Mouse (Mus musculus) CH12.LX (cell line): ENCODE results near the gene Mrpl42. TPM values are rescaled to one million over a fixed set of nuclear protein-coding genes. Genes with fewer than 3 reads are reported as not detected.

ENCODE experiments used
- DNase-seq: peaks from one replicate; pipeline ENCODE4 v3.0.0-alpha.2; 2013; ENCODE audit errors: extremely low read depth
- H3K27ac ChIP-seq: 2 replicates; pipeline ENCODE4 v1.5.1; 2012; ENCODE audit warnings: low read depth, mild to moderate bottlenecking, control low read depth, moderate library complexity; ENCODE audit not compliant: insufficient read depth
- H3K27me3 ChIP-seq: replicated peaks from 2 replicates; pipeline ENCODE3; 2012; ENCODE audit warnings: inconsistent platforms
- H3K36me3 ChIP-seq, 2 experiments: replicated peaks in 1 of 2; 2 replicates each; pipeline versions ENCODE3 to v1.6.1; 2012; ENCODE audit warnings: inconsistent platforms in 1 of 2, low read length in 1 of 2, mild to moderate bottlenecking in 1 of 2, mixed read lengths in 1 of 2, moderate library complexity in 1 of 2; ENCODE audit not compliant: control insufficient read depth in 1 of 2, insufficient read depth in 1 of 2
- H3K4me1 ChIP-seq, 2 experiments: 2 replicates each; pipeline ENCODE4 v1.6.1; 2012; ENCODE audit warnings: inconsistent platforms in 1 of 2, moderate library complexity in 1 of 2; ENCODE audit not compliant: insufficient read depth in 2 of 2, control insufficient read depth in 1 of 2
- H3K4me2 ChIP-seq: 2 replicates; pipeline ENCODE4 v1.6.1; 2012; ENCODE audit warnings: low read depth, mild to moderate bottlenecking, control low read depth; ENCODE audit not compliant: poor library complexity, insufficient read depth, severe bottlenecking
- H3K4me3 ChIP-seq, 3 experiments: fragments of 150-350 bp in 1 of 3; sonication (generic) in 1 of 3; replicated peaks in 1 of 3; 2 replicates each; pipeline versions ENCODE3 to v1.5.1; 2011 to 2012; ENCODE audit warnings: low read depth in 2 of 3, low read length in 2 of 3, mild to moderate bottlenecking in 2 of 3, moderate library complexity in 2 of 3, control low read depth in 1 of 3, improper control_type of control experiment in 1 of 3, inconsistent platforms in 1 of 3, mixed read lengths in 1 of 3; ENCODE audit not compliant: poor library complexity in 1 of 3
- H3K79me2 ChIP-seq: replicated peaks from 2 replicates; pipeline ENCODE4 v1.6.1; 2012; ENCODE audit warnings: mild to moderate bottlenecking, moderate library complexity; ENCODE audit not compliant: control insufficient read depth, poor library complexity, insufficient read depth, severe bottlenecking; ENCODE audit errors: extremely low read depth
- H3K9ac ChIP-seq: 2 replicates; pipeline ENCODE4 v1.6.1; 2012; ENCODE audit warnings: low read depth, mild to moderate bottlenecking, control low read depth, moderate library complexity; ENCODE audit not compliant: insufficient read depth
- H3K9me3 ChIP-seq: replicated peaks from 2 replicates; pipeline ENCODE3; 2012; ENCODE audit warnings: low read length, inconsistent platforms, mixed read lengths
- EP300 ChIP-seq: IDR thresholded peaks from 2 replicates; pipeline ENCODE4 v1.6.1; 2011; ENCODE audit warnings: low read length, improper control_type of control experiment
- JUN ChIP-seq: IDR thresholded peaks from 2 replicates; pipeline ENCODE4 v1.6.1; 2011; ENCODE audit warnings: low read depth, mild to moderate bottlenecking, low read length, improper control_type of control experiment, moderate library complexity; ENCODE audit not compliant: insufficient read depth
- JUND ChIP-seq: conservative IDR thresholded peaks from 2 replicates; pipeline ENCODE4 v1.6.1; 2011; ENCODE audit warnings: low read depth, low read length, improper control_type of control experiment
- MAFK ChIP-seq: IDR thresholded peaks from 2 replicates; pipeline ENCODE4 v1.6.1; 2011; ENCODE audit warnings: low read length, improper control_type of control experiment; ENCODE audit not compliant: insufficient replicate concordance
- MAX ChIP-seq: IDR thresholded peaks from 2 replicates; pipeline ENCODE4 v1.6.1; 2011; ENCODE audit warnings: low read length, improper control_type of control experiment
- MEF2A ChIP-seq: IDR thresholded peaks from 2 replicates; pipeline ENCODE4 v1.6.1; 2014; ENCODE audit warnings: low read depth, mild to moderate bottlenecking, inconsistent platforms, low read length, improper control_type of control experiment, borderline replicate concordance
- MXI1 ChIP-seq: IDR thresholded peaks from 2 replicates; pipeline ENCODE4 v1.6.1; 2011; ENCODE audit warnings: mild to moderate bottlenecking, low read depth, low read length, improper control_type of control experiment
- NELFE ChIP-seq: IDR thresholded peaks from 2 replicates; pipeline ENCODE4 v1.6.1; 2011; ENCODE audit warnings: low read depth, low read length, improper control_type of control experiment
- NRF1 ChIP-seq: IDR thresholded peaks from 2 replicates; pipeline ENCODE4 v1.6.1; 2014; ENCODE audit warnings: low read depth, mild to moderate bottlenecking, inconsistent platforms, low read length, improper control_type of control experiment, moderate library complexity
- PAX5 ChIP-seq: IDR thresholded peaks from 2 replicates; pipeline ENCODE4 v1.6.1; 2012; ENCODE audit warnings: low read length, inconsistent platforms, mixed read lengths
- POLR2A ChIP-seq: IDR thresholded peaks from 2 replicates; pipeline ENCODE4 v1.6.1; 2011; ENCODE audit warnings: low read depth, mild to moderate bottlenecking, improper control_type of control experiment, low read length
- RCOR1 ChIP-seq: conservative IDR thresholded peaks from 2 replicates; pipeline ENCODE4 v1.6.1; 2012; ENCODE audit warnings: low read depth, mild to moderate bottlenecking, inconsistent platforms, low read length, improper control_type of control experiment
- SMC3 ChIP-seq: IDR thresholded peaks from 2 replicates; pipeline ENCODE4 v1.6.1; 2011; ENCODE audit warnings: low read depth, low read length, improper control_type of control experiment
- TBP ChIP-seq: conservative IDR thresholded peaks from 2 replicates; pipeline ENCODE4 v1.6.1; 2011; ENCODE audit warnings: low read depth, low read length, improper control_type of control experiment
- ZKSCAN1 ChIP-seq: IDR thresholded peaks from 2 replicates; pipeline ENCODE4 v1.6.1; 2012; ENCODE audit warnings: low read depth, inconsistent platforms, low read length, improper control_type of control experiment, borderline replicate concordance
- ZMIZ1 ChIP-seq: IDR thresholded peaks from 2 replicates; pipeline ENCODE4 v1.6.1; 2012; ENCODE audit warnings: low read depth, mild to moderate bottlenecking, inconsistent platforms, low read length, improper control_type of control experiment
- dilution Hi-C: fragments of 300-500 bp; cut with MboI; formaldehyde crosslinking; loops from 2 replicates; pipeline ENCODE4 v1.14.3; 2020; ENCODE audit warnings: low sequenced_read_pairs; ENCODE audit not compliant: extremely low pct_unique_long_range_greater_than_20kb, extremely low pct_ligation_motif_present
- in situ Hi-C: fragments of 300-500 bp; cut with MboI; formaldehyde crosslinking; loops from 3 replicates; pipeline ENCODE4 v1.14.3; 2019; ENCODE audit warnings: low sequenced_read_pairs, low pct_ligation_motif_present, low pct_unique_long_range_greater_than_20kb, mixed read lengths
- polyA plus RNA-seq: library from polyadenylated mRNA; unstranded; fragments of >175 nt; gene quantifications from 2 replicates; pipeline ENCODE4 v1.2.1, GENCODE M21; 2012; ENCODE audit warnings: low read depth; ENCODE audit not compliant: insufficient read length
- total RNA-seq, 2 experiments: library from RNA; depleted of rRNA; stranded (reverse); fragments of 300-350 nt in 1 of 2; fragments of >200 nt in 1 of 2; gene quantifications; 2 replicates each; pipeline ENCODE4 v1.2.3; 2012 to 2014

The Mrpl42 gene
- total and polyA plus RNA-seq, 3 experiments, result 161 to 389 (median 223) TPM

DNA sequence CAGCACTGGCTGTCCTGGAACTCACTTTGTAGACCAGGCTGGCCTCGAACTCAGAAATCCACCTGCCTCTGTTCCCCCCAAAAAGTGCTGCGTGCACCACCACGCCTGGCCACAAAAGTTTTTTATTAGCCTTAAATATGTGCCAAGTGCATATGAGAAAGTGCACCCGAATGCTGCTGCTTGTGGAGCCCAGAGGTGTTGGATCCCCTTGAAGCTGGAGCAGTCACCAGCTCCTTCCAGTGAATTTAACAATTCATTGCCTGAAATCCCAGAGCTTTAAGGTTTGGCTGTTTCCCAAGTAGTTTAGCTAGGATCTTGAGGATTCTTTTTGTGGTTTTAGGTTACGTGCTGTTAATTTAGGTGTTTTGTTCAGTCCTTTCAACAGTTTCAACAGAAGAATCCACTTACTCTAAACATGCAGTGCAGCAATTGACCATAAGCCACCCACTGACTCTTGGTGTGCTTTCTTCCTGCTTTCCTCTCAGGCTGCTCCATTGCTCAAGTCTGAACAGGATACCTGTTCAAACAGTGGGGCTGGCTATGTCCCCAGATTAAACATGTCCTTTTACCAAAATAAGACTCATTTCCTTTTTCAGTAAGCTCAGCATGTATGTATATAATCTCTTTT is 24.9 kb upstream of the Mrpl42 start:
- Histone ChIP-seq H3K36me3 (peaks cover 7 to 26% of the 10 kb centered on the region in 2 experiments), H3K4me3 (no peak overlapping the region), H3K27me3 (no peaks in the 10 kb centered on the region), H3K9me3 (no peaks in the 10 kb centered on the region), H3K27ac (no peak overlapping the region), H3K4me2 (no peak overlapping the region), H3K9ac (no peak overlapping the region), H3K79me2 (peaks cover 86% of the 10 kb centered on the region), H3K4me1 (peaks cover 2 to 67% of the 10 kb centered on the region in 2 experiments; a peak in 3 of 4 replicates)
- DNase-seq, result no peak
- dilution Hi-C loops (no loop called here), in situ Hi-C loops (loop anchor here (25.0 kb wide), 1 partner anchor 561 kb away; no protein-coding TSS in a partner anchor)
- TF ChIP-seq NELFE (no peak), NRF1 (no peak), MXI1 (no peak)

- peaks cover 85% of the 10 kb centered on the region for H3K79me2 ChIP-seq
- no peaks in the 10 kb centered on the region for H3K27me3 ChIP-seq
- H3K4me3 ChIP-seq, result no peak overlapping the region
- dilution Hi-C loops, result no loop called here
- no peak overlapping the region for H3K4me2 ChIP-seq
- H3K36me3 ChIP-seq, result peaks cover 7 to 29% of the 10 kb centered on the region in 2 experiments
- DNase-seq, result no peak
- no peak overlapping the region for H3K27ac ChIP-seq
- H3K9me3 ChIP-seq, result no peaks in the 10 kb centered on the region
- H3K9ac ChIP-seq, result no peak overlapping the region
- TF ChIP-seq MEF2A (no peak), POLR2A (no peak), ZMIZ1 (no peak), ZKSCAN1 (no peak), EP300 (no peak), JUN (no peak), TBP (no peak), JUND (no peak), MAFK (no peak), RCOR1 (no peak), PAX5 (no peak), MAX (no peak), SMC3 (no peak)
- peaks cover 2 to 66% of the 10 kb centered on the region in 2 experiments; a peak in 3 of 4 replicates for H3K4me1 ChIP-seq
- in situ Hi-C loops, result loop anchor here (25.0 kb wide), 1 partner anchor 561 kb away; no protein-coding TSS in a partner anchor
These were observed 24.1 kb upstream of the Mrpl42 start for GRCm38 (mm10) chr10:95525871-95526270.
